Mouse (Mus musculus): Measurements from ENCODE around the gene Crebrf. TPM values are rescaled to one million over a fixed set of nuclear protein-coding genes. Genes with fewer than 3 reads are reported as not detected.
A peak's percentile ranks its signal among the peaks of the same experiment; 100 is the strongest.

Crebrf gene
- polyA plus RNA-seq, 1 experiment from 2014 or later, result 4.6 TPM

GRCm38 (mm10) chr17:26812607-26813006 lies 97.2 kb downstream of the Crebrf start:
- H3K27me3 ChIP-seq (ENCODE audit: control insufficient read depth, insufficient read depth, low read length), result no peaks in the 10 kb centered on the region
- ATAC-seq (replicated peaks; ENCODE audit: insufficient number of reproducible peaks, low FRiP score, low TSS enrichment), result no peak

GRCm38 (mm10) chr17:26813497-26813896 lies 98.0 kb downstream of the Crebrf start:
- 0 out of 2 replicates have a peak, but pooled peaks cover 3% of the 10 kb centered on the region for H3K4me1 ChIP-seq (ENCODE audit: control insufficient read depth, insufficient read depth, low read length)
- H3K27ac ChIP-seq (ENCODE audit: low read depth, low read length), result peak overlapping the region; percentile 63; the same call in 1 of the 2 replicates
- H3K9ac ChIP-seq (ENCODE audit: low read depth, low read length), result no peak overlapping the region
- H3K4me3 ChIP-seq (ENCODE audit: low read depth, low read length), result no peak overlapping the region
- WGBS (ENCODE audit: insufficient replicate concordance), result 30% methylated on average over 9 of the region's 9 CpGs
- no peak for ATAC-seq (replicated peaks; ENCODE audit: insufficient number of reproducible peaks, low FRiP score, low TSS enrichment)
- no peaks in the 10 kb centered on the region for H3K27me3 ChIP-seq (ENCODE audit: control insufficient read depth, insufficient read depth, low read length)
- no peaks in the 10 kb centered on the region for H3K9me3 ChIP-seq (replicated peaks; ENCODE audit: control insufficient read depth, low read length)
- peak overlapping the region; percentile 33; the same call in 1 of the 2 replicates for H3K4me2 ChIP-seq
- H3K36me3 ChIP-seq (ENCODE audit: control insufficient read depth, insufficient read depth, low read length), result no peaks in the 10 kb centered on the region

More at GRCm38 (mm10) chr17:26812607-26813006, 97.2 kb downstream of the Crebrf start:
- H3K9me3 ChIP-seq (replicated peaks; ENCODE audit: control insufficient read depth, low read length), result no peaks in the 10 kb centered on the region
- H3K4me2 ChIP-seq, result no peak overlapping the region
- no peak overlapping the region; the same call in 1 of the 2 replicates for H3K27ac ChIP-seq (ENCODE audit: low read depth, low read length)
- no peak overlapping the region for H3K4me3 ChIP-seq (ENCODE audit: low read depth, low read length)
- no peaks in the 10 kb centered on the region for H3K36me3 ChIP-seq (ENCODE audit: control insufficient read depth, insufficient read depth, low read length)
- H3K9ac ChIP-seq (ENCODE audit: low read depth, low read length), result no peak overlapping the region
- 66% methylated on average over 2 of the region's 2 CpGs for WGBS (ENCODE audit: insufficient replicate concordance)
- H3K4me1 ChIP-seq (ENCODE audit: control insufficient read depth, insufficient read depth, low read length), result 0 out of 2 replicates have a peak, but pooled peaks cover 3% of the 10 kb centered on the region

GRCm38 (mm10) chr17:26816810-26817209 lies 101.4 kb downstream of the Crebrf start:
- 73% methylated on average over 6 of the region's 6 CpGs for WGBS (ENCODE audit: insufficient replicate concordance)
- ATAC-seq (replicated peaks; ENCODE audit: insufficient number of reproducible peaks, low FRiP score, low TSS enrichment), result no peak
- Histone ChIP-seq H3K9ac (ENCODE audit: low read depth, low read length) (no peak overlapping the region), H3K27me3 (ENCODE audit: control insufficient read depth, insufficient read depth, low read length) (no peaks in the 10 kb centered on the region), H3K9me3 (replicated peaks; ENCODE audit: control insufficient read depth, low read length) (no peaks in the 10 kb centered on the region), H3K4me2 (no peak overlapping the region), H3K36me3 (ENCODE audit: control insufficient read depth, insufficient read depth, low read length) (no peaks in the 10 kb centered on the region), H3K4me1 (ENCODE audit: control insufficient read depth, insufficient read depth, low read length) (0 out of 2 replicates have a peak, but pooled peaks cover 3% of the 10 kb centered on the region), H3K4me3 (ENCODE audit: low read depth, low read length) (no peak overlapping the region), H3K27ac (ENCODE audit: low read depth, low read length) (no peak overlapping the region)

- no peak overlapping the region for H3K27ac ChIP-seq (ENCODE audit: low read depth, low read length)
- no peak for ATAC-seq (replicated peaks; ENCODE audit: insufficient number of reproducible peaks, low FRiP score, low TSS enrichment)
- no peaks in the 10 kb centered on the region for H3K9me3 ChIP-seq (replicated peaks; ENCODE audit: control insufficient read depth, low read length)
- H3K4me3 ChIP-seq (ENCODE audit: low read depth, low read length), result no peak overlapping the region
- H3K4me1 ChIP-seq (ENCODE audit: control insufficient read depth, insufficient read depth, low read length), result 0 out of 2 replicates have a peak, but pooled peaks cover 3% of the 10 kb centered on the region
- no peaks in the 10 kb centered on the region for H3K36me3 ChIP-seq (ENCODE audit: control insufficient read depth, insufficient read depth, low read length)
- no peak overlapping the region for H3K9ac ChIP-seq (ENCODE audit: low read depth, low read length)
- H3K4me2 ChIP-seq, result no peak overlapping the region
- no peaks in the 10 kb centered on the region for H3K27me3 ChIP-seq (ENCODE audit: control insufficient read depth, insufficient read depth, low read length)
Observed at GRCm38 (mm10) chr17:26817776-26818175, 102.3 kb downstream of the Crebrf start.

- 64% methylated on average over 15 of the region's 17 CpGs for WGBS (ENCODE audit: insufficient replicate concordance)
- Histone ChIP-seq H3K9me3 (replicated peaks; ENCODE audit: control insufficient read depth, low read length) (no peaks in the 10 kb centered on the region), H3K4me2 (no peak overlapping the region), H3K27ac (ENCODE audit: low read depth, low read length) (no peak overlapping the region), H3K9ac (ENCODE audit: low read depth, low read length) (no peak overlapping the region), H3K36me3 (ENCODE audit: control insufficient read depth, insufficient read depth, low read length) (0 out of 2 replicates have a peak, but pooled peaks cover 2% of the 10 kb centered on the region), H3K27me3 (ENCODE audit: control insufficient read depth, insufficient read depth, low read length) (0 out of 2 replicates have a peak, but pooled peaks cover 2% of the 10 kb centered on the region), H3K4me3 (ENCODE audit: low read depth, low read length) (no peak overlapping the region), H3K4me1 (ENCODE audit: control insufficient read depth, insufficient read depth, low read length) (no peaks in the 10 kb centered on the region)
- ATAC-seq (replicated peaks; ENCODE audit: insufficient number of reproducible peaks, low FRiP score, low TSS enrichment), result no peak
Observed at GRCm38 (mm10) chr17:26826131-26826530, 110.7 kb downstream of the Crebrf start.

Other genes starting within 250 kb of the Crebrf start
- gene Ergic1, start 154.2 kb upstream of the Crebrf start, polyA plus RNA-seq (2014; fragmentation: Nextera tagmentation; extraction: Ambion mirVana), result 147 TPM in 2 replicates
- gene Dusp1, start 153.5 kb upstream of the Crebrf start, polyA plus RNA-seq (2014; fragmentation: Nextera tagmentation; extraction: Ambion mirVana), result 30.0 and 33.9 TPM in 2 replicates
- 189 and 204 TPM in 2 replicates for gene Atp6v0e, start 52.4 kb upstream of the Crebrf start, polyA plus RNA-seq (2014; fragmentation: Nextera tagmentation; extraction: Ambion mirVana)
- 48.7 and 58.5 TPM in 2 replicates for gene Bnip1, start 65.4 kb downstream of the Crebrf start, polyA plus RNA-seq (2014; fragmentation: Nextera tagmentation; extraction: Ambion mirVana)
- gene Nkx2-5, start 129.4 kb downstream of the Crebrf start, polyA plus RNA-seq (2014; fragmentation: Nextera tagmentation; extraction: Ambion mirVana), result 157 and 159 TPM in 2 replicates
- gene Kifc5b, start 201.4 kb downstream of the Crebrf start, polyA plus RNA-seq (2014; fragmentation: Nextera tagmentation; extraction: Ambion mirVana), result 6.3 and 6.9 TPM in 2 replicates
- 5.7 and 5.9 TPM in 2 replicates for gene Phf1, start 217.4 kb downstream of the Crebrf start, polyA plus RNA-seq (2014; fragmentation: Nextera tagmentation; extraction: Ambion mirVana)
- gene Cuta, start 223.9 kb downstream of the Crebrf start, polyA plus RNA-seq (2014; fragmentation: Nextera tagmentation; extraction: Ambion mirVana), result 134 and 145 TPM in 2 replicates
- gene Syngap1, start 225.6 kb downstream of the Crebrf start, polyA plus RNA-seq (2014; fragmentation: Nextera tagmentation; extraction: Ambion mirVana), result 2.9 and 3.7 TPM in 2 replicates

All from heart, embryonic 11.5 days (tissue).